Mouse (Mus musculus) cerebellum, postnatal 4 days (tissue): ENCODE measurements around the gene Ttc16.

Source experiments
- DNase-seq, 2 experiments: peaks; one replicate each; pipeline ENCODE4 v3.0.0; 2022; ENCODE audit warnings: low spot score in 2 of 2, mixed read lengths in 1 of 2

Gene Ttc16

DNA sequence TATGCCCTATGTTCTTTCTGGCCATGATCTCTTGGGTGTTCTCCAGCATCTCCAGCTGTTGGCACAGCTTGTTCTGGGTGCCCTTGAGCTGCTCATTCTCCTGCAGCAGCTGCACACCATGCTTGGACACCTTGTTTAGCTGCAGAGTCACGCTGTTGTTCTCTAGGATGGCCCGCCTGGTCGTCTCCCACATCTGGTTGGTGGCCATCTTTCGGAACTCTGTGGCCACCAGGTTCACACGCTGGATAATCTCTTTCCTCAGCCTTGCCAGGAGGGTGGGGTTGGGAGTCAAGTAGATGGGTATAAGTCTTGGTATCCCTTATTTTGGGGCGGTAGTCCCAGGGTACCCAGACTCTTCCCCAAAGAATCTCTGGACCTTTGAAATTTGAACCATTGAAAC is 4.3 kb upstream of the Ttc16 start:
- DNase-seq, result no peak

DNA sequence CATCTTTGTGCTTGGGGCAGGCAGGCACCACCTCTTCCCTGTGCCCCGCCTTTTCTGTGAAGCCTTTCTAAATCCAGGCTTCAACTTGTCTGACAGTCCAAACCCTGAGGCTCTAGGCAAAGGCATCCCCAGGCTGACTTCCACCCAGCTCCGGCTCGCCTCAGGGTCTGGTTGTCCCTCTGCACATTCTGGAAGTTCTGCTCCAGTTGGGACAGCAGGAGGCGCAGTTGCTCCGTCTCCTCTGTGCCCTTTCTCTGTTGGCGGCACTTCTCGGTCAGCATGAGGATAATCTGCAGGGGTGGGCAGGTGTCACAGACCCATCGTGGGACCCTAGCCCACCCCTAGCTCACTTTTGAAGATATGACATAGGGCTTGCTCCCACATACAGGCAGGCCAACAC is 3.7 kb upstream of the Ttc16 start:
- DNase-seq, result peak; percentile 41 to 69

DNA sequence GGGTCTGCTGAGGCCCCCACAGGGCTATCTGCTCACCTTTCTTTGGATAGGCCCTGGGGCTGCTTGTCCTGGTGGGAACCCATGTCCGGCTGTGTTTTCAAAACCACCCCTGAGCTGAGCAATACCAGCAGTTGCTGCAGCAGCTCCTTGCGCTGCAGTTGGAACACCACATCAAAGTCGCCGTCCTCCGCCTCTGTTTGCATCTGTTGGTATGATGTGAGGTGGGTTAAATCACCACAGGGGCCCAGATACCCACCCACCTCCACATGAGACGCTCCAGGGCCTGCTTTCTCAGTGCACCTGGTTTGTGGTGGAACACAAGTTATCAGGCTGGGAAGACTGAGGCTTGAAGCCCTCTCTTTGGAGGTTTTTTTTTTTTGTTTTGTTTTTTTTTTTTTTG is 2.6 kb upstream of the Ttc16 start:
- no peak for DNase-seq

DNA sequence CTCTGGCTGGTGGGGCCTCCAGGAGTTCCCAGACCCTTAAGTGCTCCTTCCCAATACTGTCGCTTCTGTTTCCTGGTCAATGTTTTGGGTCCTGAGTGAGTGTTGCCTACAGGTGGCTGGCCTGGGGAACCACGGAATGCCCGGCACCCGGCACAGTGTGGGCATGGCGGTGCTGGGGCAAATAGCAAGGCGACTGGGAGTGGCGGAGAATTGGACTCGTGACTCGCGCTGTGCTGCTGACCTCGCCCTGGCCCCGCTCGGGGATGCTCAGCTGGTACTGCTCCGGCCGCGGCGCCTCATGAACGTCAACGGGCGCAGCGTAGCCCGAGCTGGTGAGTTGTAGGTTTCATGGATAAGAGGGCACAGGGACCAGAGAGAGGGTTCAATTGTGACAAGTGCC is 759 bp upstream of the Ttc16 start:
- DNase-seq, result no peak

DNA sequence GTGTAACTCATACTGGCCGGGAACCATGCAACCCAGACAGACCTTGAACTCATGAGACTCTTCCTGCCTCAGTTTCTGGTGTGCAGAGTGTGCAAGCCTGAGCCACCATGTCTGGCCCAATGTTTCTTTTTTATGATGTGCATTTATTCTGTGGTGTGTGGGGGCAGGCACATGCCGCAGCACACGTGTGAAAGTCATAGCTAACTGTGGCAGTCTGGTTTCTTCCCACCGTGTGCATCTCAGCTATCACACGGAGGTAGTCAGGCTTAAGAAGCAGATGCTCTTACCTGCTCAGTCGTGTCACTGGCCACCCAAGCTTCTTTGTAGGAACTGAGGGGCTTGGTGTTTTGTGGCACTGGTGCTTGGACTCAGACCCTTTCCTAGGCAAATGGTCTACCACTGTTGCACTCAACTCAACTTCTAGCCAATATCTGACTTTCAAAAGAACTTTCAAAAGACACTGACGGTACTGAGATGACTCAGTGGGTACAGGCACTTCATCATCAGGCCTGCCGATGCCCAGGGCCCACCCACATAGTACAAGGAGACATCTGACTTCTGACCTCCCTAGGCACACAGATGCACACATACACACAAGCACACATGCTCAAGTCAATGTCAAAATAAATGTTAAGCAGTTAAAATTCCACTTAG is 2.7 kb downstream of the Ttc16 start:
- no peak for DNase-seq

DNA sequence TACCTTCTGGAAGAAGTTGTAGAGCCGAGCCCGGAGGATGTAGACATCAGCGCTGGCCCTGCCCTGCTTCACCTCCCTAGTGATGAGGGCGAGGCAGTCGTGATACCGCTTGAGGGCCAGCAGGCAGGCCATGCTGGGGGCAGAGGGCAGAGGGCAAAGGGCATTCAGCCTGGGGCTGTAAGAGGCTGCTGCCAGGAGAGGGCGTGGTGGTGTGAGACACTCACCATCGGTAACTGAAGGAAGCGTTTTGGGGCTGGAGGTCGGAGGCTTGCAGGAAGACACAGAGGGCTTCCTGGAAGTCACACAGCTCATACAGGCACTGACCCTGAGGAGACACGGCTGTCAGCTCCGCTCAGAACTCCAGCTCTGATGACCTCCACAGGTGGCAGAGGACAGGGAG is 3.5 kb downstream of the Ttc16 start:
- no peak for DNase-seq

DNA sequence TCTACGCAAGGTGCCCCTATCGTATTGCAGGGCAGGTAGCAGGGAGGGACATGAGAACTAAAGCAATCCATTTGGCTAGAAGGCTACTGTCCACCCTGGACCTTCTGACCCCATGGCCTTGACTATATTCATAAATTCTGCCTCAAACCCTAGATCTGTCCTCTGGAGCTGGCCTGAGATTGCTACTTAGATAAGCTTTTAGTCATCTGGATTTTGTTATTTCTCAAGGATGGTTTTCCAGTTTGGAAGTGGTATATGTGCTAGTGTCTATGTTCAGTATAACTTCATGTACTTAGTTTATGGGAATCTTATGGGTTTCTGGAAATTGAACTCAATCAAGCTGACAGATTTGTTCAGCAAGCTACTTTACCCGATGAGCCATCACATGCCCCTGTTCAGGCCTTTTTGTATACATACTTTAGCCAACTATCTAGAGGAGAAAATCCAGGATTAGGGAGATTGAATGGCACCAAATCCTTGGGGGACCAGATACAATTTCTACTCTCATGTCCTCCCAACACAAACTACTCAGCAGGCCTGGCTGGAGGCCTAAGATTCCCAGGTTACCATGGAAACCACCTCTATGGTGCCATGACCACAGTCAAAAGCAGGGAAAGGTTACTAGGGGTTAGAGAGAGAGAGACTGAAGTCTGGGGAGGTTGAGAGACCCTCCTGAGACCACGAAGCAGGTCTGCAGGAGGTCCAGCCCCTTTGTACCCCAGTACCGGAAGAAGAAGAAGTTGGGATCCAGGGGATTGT is 5.9 kb downstream of the Ttc16 start:
- DNase-seq, result no peak

DNA sequence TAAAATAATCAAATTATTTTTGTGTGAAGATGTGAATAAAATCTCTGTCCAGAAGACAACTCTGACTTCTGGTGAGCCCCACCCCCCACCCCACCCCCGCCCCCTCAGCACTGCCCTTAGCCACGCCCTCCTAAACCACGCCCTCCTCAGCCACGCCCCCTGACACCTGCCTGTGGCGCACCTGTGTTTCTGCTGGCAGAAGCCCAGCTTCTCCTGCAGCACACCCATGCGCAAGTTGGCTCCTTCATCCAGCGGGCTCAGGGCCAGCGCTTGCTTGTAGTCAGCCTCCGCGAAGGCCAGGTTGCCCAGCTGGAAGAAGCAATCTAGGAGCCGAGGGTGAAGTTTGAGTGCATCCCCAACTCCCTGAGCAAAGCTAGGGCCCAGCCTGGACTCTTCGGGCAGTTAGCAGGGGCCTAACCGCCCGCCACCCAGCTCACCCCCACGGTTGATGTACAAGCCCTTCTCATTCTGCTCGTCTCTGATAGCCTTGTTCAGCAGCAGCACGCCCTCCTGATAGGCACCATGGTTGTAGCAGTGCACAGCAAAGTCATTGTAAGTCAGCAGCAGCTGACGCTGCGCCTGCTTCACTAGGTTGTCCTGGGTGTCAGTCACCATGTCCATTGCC is 6.7 kb downstream of the Ttc16 start:
- peak in 1 of 2 experiments; percentile 43 for DNase-seq

DNA sequence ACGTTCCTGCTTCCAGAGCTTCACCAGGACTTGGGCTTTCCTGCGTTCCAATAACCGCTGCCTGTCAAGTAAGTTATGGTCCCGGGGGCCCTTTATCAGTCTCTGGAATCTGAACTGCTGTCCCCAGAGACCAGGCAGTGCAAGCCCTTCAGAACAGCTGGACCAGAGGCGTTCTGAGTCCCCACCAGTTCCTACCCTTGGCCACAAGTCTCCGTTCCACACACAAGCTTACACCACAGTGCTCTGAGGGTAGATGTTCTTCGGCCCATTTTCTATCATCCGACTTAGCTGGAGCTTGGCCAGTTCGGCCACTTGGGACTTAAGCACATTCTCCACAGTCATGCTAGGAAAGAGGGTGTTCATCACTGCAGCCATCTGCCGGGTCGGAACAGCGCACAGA is 8.2 kb downstream of the Ttc16 start:
- no peak for DNase-seq

DNA sequence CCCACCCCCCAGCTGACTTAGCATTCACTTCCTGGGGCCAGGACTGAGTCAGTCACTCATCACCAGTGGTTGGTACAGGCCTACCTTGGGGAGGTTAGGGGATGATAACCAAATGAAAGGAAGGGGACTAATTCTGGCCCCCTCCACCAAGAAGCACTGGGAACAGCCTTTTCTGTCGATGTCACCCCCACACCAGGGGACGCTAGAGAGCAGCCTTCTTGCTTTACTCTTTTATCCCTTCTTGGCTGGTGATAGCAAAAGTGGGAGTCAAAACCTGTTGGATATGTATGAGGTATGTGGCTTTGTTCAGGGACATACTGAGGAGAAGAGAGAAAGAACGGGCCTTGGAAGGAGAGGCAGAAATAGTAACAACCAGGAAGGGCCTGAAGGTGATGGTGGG is 12.1 kb downstream of the Ttc16 start:
- no peak for DNase-seq

DNA sequence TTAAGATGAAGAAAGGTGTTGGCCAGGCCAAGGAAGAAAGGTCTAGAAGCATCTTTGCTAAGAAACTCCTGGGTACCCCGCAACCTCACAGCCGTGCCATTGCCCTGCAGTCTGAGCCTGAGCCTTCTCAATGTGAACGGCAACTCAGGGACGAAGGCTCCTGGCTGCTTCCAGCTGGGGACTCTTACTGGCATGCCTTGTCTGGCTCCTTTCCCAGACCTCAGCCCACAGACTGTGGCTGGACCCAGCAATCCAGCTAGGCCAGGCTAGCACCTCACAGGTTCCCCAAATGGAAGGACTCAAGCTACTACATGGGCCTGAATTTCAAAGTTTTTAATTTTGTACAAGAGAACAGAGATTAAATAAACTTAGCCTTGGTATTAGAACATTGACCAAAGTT is 13.6 kb downstream of the Ttc16 start:
- DNase-seq, result no peak

DNA sequence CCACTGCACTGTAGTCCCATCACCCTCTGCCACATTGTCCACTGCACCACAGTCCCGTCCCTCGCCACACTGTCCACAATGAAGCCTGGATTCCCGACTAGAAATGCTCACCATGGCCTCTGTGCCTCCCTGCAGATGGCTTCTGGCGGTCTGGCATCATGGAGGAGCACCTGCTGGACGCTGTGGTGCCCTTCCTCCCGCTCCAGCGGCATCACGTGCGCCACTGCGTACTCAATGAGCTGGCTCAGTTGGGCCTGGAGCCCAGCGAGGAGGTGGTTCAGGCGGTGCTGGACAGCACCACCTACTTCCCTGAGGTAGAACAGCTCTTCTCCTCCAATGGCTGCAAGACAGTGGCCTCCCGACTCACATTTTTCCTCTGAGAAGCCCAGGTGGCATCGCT is 14.1 kb downstream of the Ttc16 start:
- DNase-seq, result no peak

DNA sequence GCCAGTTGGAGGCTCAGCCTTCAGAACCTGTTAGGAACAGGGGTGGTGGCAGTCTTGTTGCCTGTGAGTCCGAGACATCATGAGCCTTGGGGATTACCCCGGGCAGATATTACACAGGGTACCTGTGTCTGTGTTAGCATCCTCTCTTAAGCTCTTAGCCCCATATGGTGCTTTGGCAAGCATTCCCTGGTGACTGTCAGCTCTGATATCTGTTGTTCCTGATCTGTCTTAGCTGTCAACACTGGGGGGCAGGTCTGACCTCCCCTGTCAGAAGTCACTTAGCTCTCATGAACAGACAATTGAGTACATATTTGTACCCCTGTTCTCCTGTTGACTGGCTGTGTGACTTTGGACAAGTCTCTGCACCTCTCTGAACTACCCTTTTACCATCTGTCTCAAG is 16.4 kb downstream of the Ttc16 start:
- no peak for DNase-seq

DNA sequence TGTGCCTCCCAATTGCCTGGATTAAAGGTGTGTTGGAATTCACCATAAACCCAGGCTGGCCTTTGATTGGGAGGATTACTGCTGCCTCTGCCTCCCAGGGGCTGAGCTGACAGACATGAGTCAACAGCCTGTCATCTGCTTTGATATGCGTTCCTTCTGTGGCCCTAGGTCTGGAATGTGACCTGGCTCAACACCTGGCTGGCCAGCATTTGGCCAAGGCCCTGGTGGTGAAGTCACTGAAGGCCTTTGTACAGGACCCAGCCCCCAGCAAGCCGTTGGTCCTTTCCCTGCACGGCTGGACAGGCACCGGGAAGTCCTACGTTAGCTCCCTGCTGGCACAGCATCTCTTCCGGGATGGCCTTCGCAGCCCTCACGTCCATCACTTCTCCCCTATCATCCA is 16.9 kb downstream of the Ttc16 start:
- DNase-seq, result no peak

DNA sequence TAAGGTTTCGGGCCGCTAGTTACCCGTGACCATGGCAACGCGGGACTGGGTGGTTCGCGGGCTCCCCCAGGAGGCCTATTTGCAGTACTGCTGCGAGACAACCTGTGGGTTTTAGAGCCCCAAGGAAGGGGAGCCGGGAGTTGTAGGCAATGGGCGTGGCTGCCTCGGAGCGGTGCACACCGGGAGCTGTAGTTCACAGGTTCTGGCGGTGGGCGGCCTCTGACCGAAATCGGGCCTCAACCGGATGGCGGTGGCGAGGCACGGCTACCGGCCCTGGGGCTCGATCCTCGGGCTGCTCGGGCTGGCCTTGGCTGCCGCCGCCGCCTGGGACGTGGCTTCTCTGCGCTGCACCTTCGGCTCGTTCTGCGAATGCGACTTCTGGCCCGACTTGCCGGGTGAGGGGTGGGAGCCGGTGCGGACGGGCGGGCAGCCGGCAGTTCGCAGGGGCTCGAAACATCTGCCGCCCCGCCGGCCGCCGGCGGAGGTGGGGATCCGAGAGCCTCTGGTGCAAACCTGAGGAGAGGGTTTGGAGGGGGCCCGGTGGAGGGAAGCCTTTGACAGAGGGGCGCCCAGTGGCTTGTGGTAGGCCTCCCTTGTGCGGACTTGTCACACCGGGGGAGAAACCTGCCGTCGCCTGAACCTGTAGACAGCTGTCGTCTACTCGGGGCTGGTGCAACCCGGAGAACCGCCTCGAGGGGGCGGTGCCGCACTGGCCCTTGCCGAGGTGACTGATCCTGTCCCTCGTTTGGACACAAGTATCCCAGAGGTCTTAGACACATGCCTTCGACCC is 18.2 kb downstream of the Ttc16 start, which contains the start of gene Tor2a:
Tor2a (plus strand) TSS at position 179 of the 790 bp plus-strand sequence.
- peak; percentile 94 to 95 for DNase-seq

DNA sequence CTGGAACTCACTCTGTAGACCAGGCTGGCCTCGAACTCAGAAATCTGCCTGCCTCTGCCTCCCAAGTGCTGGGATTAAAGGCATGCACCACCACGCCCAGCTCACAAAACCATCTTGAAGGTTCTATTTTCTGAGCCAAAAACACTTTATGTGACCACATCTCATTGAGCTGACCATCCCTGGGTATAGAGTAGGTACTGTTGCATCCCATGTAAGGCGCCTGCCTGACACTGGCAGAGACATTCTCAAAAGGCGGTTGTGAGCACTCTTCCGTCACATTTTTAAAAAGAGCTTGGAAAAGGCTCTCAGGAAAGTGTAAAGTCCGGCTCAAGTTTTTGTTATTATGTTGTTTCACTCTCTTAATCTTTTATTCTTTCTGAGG is 18.8 kb downstream of the Ttc16 start:
- DNase-seq, result no peak

DNA sequence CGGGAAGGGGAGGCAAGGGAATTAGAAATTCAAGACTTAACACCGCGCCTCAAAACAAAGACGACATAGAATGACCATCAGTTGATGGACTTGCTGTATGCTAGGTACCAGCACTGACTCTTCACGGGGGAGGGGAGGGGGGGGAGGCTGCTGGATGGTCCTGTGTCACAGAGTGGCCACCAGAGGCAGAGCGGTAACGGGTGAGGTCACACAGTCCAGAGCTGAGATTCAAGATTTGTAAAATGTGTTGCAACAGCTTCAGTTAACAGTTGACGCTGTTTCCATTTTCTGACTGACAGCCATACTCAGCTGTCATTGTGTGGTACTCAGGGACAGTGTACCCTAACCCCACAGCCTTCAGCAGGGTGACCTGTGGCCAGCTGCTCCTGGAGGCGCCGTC is 23.3 kb downstream of the Ttc16 start:
- no peak for DNase-seq

DNA sequence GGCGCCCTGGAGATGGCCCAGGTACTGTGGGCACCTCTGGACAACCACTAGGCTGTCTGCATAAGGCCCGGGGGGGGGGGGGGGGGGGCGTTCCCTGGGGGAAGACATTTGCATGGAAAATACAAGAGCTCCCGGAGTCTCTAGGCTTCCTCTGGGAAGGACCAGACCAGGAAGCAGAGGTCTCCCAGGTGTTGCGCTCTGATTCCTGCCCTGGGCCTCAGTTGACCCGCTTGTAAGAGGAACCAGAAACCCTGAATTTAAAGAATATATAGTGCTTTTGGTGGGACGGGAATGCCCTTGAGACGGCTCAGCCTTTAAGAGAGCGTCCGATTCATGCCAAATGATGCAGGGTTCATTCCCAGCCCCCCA is 23.8 kb downstream of the Ttc16 start:
- no peak for DNase-seq

DNA sequence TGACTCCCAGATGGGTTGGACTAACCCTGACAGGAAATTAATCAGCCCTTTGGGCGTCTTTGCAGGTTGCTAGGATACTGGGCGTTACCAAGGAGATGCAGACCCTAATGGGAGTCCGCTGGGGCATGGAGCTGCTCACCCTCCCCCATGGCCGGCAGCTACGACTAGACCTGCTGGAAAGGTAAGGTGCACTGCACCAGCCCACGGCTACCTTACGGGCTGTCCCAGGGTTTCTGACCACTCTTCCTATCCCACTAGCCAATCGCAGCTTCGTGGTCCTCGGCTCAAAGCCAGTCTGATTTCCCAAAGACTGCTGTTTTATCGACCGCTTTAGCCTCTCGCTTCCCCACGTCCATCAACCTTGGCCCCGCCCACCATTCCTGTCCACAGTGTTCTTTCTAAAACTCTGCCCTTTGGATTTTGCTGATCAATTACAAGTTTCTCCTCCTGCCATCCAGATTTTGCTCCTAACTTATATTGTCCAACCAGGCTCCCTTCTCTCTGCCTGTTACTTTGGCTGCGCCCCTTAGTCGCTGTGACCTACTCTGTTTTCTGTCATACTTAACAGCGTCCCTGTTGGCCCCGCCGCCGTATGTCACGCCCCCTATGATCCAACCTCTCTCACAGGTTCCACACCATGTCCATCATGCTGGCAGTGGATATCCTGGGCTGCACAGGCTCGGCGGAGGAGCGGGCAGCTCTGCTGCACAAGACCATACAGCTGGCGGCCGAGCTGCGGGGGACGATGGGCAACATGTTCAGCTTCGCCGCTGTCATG is 24.4 kb downstream of the Ttc16 start:
- DNase-seq, result peak in 1 of 2 experiments; percentile 44

DNA sequence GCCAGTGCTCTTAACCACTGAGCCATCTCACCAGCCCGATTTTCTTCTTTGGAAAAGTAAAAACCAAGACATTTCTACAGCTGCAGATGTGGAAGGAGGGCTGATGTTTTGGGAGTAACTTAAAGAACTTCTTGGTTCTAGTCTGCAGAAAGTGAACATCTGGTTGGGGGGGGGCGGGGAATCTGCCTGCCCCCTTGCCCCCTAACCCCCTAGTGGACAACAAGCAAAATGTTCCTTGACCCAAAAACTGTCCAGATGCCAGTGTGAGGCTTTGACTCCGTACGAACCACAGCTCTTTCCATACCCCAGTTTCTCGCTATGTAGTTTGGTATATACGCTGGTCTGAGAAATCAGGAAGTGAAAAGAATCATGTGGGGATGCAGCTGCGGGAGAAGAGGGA is 25.2 kb downstream of the Ttc16 start:
- no peak for DNase-seq

DNA sequence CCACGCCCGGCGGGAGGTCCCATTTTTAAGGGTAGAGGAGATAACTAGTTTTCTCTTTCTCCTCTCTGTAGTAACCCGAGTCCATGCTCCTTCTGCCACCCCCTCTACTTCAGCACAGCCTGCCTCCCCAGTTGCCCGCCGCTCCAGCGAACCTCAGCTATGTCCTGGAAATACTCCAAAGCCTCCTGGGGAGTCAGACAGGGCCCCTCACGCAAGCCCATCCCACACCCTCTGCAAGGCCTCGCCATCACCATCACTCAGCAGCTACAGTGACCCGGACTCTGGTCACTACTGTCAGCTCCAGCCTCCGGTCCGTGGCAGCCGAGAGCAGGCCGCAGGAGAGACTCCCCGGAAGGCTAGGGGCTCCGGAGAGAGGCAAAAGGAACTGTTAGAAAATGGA is 26.4 kb downstream of the Ttc16 start:
- DNase-seq, result no peak
